Mouse (Mus musculus): ENCODE measurements around the gene Acss2. TPM values are rescaled to one million over a fixed set of nuclear protein-coding genes. Genes with fewer than 3 reads are reported as not detected.
"Not testable (repeated sequence)": the region's sequence is repeated elsewhere in the genome, so short reads cannot be mapped to it uniquely, and the experiment has no call there.

Gene Acss2
- total and polyA plus RNA-seq, 2 experiments from 2014 or later, result 20.1 to 40.5 TPM

DNA sequence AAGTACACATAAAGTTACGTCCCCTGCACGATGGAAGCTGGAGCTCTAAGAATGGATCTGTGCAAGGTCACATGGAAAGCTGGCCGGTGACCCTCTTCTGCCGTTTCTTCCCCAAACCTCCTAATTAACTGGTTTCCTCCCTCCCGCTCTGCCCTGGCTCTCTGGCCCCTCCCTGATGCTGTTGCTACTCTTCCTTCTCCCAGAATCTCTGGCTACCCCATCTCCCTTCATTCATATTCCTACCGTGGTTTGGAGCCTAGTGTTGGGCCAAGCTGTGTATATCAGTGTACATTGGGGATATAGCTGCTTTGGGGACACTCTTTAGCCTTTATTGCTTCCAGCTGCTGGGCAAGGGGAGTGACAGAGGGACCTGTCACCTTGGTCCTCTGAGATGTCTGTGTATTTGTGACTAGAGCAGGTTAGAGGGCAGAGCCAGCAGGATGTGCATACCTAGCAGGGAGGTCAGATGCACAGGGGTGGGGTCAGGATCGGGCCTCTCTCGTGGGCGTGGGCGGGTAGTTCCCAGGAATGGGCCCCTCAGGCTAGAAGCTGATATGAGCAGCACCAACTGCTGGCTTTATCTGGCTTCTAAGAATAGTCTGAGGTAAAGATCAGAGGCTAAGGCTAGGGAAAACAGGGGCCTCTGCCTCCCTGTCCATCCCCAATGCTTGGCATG is 87.0 kb downstream of the Acss2 start:
- WGBS, result 21% methylated on average over 10 of the region's 10 CpGs
- H3K4me2 ChIP-seq (ENCODE audit: low read depth, low read length), result no peak overlapping the region
- H3K36me3 ChIP-seq (replicated peaks; ENCODE audit: control insufficient read depth, insufficient read depth, low read length), result no peaks in the 10 kb centered on the region
- no peak for TF ChIP-seq EP300 (IDR thresholded peaks at IDR 0.05; ENCODE audit: low read depth)
- TF ChIP-seq CTCF (IDR thresholded peaks at IDR 0.05; ENCODE audit: low read depth), result no peak
- H3K4me1 ChIP-seq (ENCODE audit: control insufficient read depth, insufficient read depth), result peaks cover 4% of the 10 kb centered on the region; the same call in 1 of the 2 replicates
- H3K4me3 ChIP-seq (ENCODE audit: low read depth, low read length), result no peak overlapping the region
- ATAC-seq (ENCODE audit: insufficient read depth, low read depth), result no peak
- H3K9ac ChIP-seq (replicated peaks; ENCODE audit: low read depth, low read length), result no peak overlapping the region
- H3K9me3 ChIP-seq (replicated peaks; ENCODE audit: control insufficient read depth, low read length), result no peaks in the 10 kb centered on the region
- H3K27me3 ChIP-seq (ENCODE audit: control insufficient read depth, insufficient read depth, low read length), result no peaks in the 10 kb centered on the region
- peak overlapping the region; percentile 89 for H3K27ac ChIP-seq (ENCODE audit: low read depth)
- DNase-seq (ENCODE audit: low spot score), result no peak

DNA sequence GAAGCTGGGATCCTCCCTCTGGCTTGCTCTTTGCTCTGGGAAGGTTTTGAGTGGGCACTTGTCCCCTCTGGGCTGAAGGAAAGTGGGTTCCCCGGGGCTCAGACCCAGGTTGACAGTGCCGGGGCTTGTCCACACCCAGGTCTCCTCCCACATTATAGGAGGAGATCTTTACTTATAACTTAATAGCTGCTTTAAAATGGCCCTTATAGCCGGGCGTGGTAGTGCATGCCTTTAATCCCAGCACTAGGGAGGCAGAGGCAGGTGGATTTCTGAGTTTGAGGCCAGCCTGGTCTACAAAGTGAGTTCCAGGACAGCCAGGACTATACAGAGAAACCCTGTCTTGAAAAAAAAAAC is 87.5 kb downstream of the Acss2 start:
- H3K36me3 ChIP-seq (replicated peaks; ENCODE audit: control insufficient read depth, insufficient read depth, low read length); H3K4me2 ChIP-seq (ENCODE audit: low read depth, low read length); DNase-seq (ENCODE audit: low spot score); H3K4me1 ChIP-seq (ENCODE audit: control insufficient read depth, insufficient read depth); H3K9ac ChIP-seq (replicated peaks; ENCODE audit: low read depth, low read length); H3K27me3 ChIP-seq (ENCODE audit: control insufficient read depth, insufficient read depth, low read length); H3K4me3 ChIP-seq (ENCODE audit: low read depth, low read length); ATAC-seq (ENCODE audit: insufficient read depth, low read depth); H3K9me3 ChIP-seq (replicated peaks; ENCODE audit: control insufficient read depth, low read length): not testable (repeated sequence)
- 37% methylated on average over 4 of the region's 4 CpGs for WGBS
- H3K27ac ChIP-seq (ENCODE audit: low read depth), result peak overlapping the region; percentile 89

DNA sequence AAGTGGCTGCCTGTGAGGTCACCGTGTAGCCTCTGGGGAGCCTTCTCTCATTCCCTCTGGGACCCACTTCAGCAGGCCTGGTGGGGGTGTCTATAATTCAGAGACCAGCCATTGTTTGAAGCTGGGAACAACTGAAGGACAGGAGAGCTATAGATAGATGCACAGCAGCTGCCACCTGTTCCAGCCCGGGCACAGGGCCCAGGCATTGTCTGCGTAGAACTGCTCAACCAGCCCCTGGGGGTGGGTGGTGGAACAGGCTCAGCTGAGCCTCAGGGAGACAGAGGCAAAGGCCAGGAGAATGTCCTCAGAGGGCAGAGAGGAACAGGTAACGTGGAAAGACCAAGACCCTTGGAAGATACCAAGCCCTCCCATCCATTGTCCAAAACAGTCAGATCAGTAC is 88.6 kb downstream of the Acss2 start:
- Histone ChIP-seq H3K9me3 (replicated peaks; ENCODE audit: control insufficient read depth, low read length) (no peaks in the 10 kb centered on the region), H3K36me3 (replicated peaks; ENCODE audit: control insufficient read depth, insufficient read depth, low read length) (no peaks in the 10 kb centered on the region), H3K27ac (ENCODE audit: low read depth) (peak overlapping the region; percentile 89), H3K9ac (replicated peaks; ENCODE audit: low read depth, low read length) (no peak overlapping the region), H3K27me3 (ENCODE audit: control insufficient read depth, insufficient read depth, low read length) (no peaks in the 10 kb centered on the region), H3K4me2 (ENCODE audit: low read depth, low read length) (peak overlapping the region; percentile 22; the same call in 1 of the 2 replicates), H3K4me3 (ENCODE audit: low read depth, low read length) (no peak overlapping the region), H3K4me1 (ENCODE audit: control insufficient read depth, insufficient read depth) (peaks cover 9% of the 10 kb centered on the region; the same call in 1 of the 2 replicates)
- DNase-seq (ENCODE audit: low spot score) (peak; percentile 74), ATAC-seq (ENCODE audit: insufficient read depth, low read depth) (peak; percentile 85)
- 37% methylated on average over 4 of the region's 4 CpGs for WGBS
- no peak for TF ChIP-seq EP300 (IDR thresholded peaks at IDR 0.05; ENCODE audit: low read depth)
- peak; percentile 49 for TF ChIP-seq CTCF (IDR thresholded peaks at IDR 0.05; ENCODE audit: low read depth)

GRCm38 (mm10) chr2:155610978-155611377 is 93.2 kb downstream of the Acss2 start, which contains the start of gene Myh7b:
TSS of gene Myh7b (plus strand) at chr2:155611212.
- H3K9ac ChIP-seq (replicated peaks; ENCODE audit: low read depth, low read length), result peak within 1 kb of the TSS; percentile 32
- no peaks in the 10 kb centered on the region for H3K9me3 ChIP-seq (replicated peaks; ENCODE audit: control insufficient read depth, low read length)
- DNase-seq (ENCODE audit: low spot score) (peak; percentile 84), ATAC-seq (ENCODE audit: insufficient read depth, low read depth) (peak; percentile 66)
- H3K4me2 ChIP-seq (ENCODE audit: low read depth, low read length), result peak within 1 kb of the TSS; percentile 66
- peak within 1 kb of the TSS; percentile 36 for H3K4me3 ChIP-seq (ENCODE audit: low read depth, low read length)
- peak within 1 kb of the TSS; percentile 88 for H3K27ac ChIP-seq (ENCODE audit: low read depth)
- peaks cover 12% of the 10 kb centered on the region for H3K36me3 ChIP-seq (replicated peaks; ENCODE audit: control insufficient read depth, insufficient read depth, low read length)
- H3K27me3 ChIP-seq (ENCODE audit: control insufficient read depth, insufficient read depth, low read length), result no peaks in the 10 kb centered on the region
- TF ChIP-seq EP300 (IDR thresholded peaks at IDR 0.05; ENCODE audit: low read depth), result peak; percentile 82; the same call in 1 of the 2 replicates
- no peak for TF ChIP-seq CTCF (IDR thresholded peaks at IDR 0.05; ENCODE audit: low read depth)
- WGBS, result 14% methylated on average over 4 of the region's 4 CpGs
- peaks cover 18% of the 10 kb centered on the region for H3K4me1 ChIP-seq (ENCODE audit: control insufficient read depth, insufficient read depth)

GRCm38 (mm10) chr2:155611834-155612550 is 94.2 kb downstream of the Acss2 start:
- H3K27ac ChIP-seq (ENCODE audit: low read depth), result peak overlapping the region; percentile 88
- H3K4me2 ChIP-seq (ENCODE audit: low read depth, low read length), result peak overlapping the region; percentile 66
- DNase-seq (ENCODE audit: low spot score) (no peak), ATAC-seq (ENCODE audit: insufficient read depth, low read depth) (peak; percentile 3; the same call in 1 of the 2 replicates)
- no peak for TF ChIP-seq EP300 (IDR thresholded peaks at IDR 0.05; ENCODE audit: low read depth)
- TF ChIP-seq CTCF (IDR thresholded peaks at IDR 0.05; ENCODE audit: low read depth), result no peak
- peak overlapping the region; percentile 32 for H3K9ac ChIP-seq (replicated peaks; ENCODE audit: low read depth, low read length)
- no peaks in the 10 kb centered on the region for H3K27me3 ChIP-seq (ENCODE audit: control insufficient read depth, insufficient read depth, low read length)
- peak overlapping the region; percentile 36 for H3K4me3 ChIP-seq (ENCODE audit: low read depth, low read length)
- 40% methylated on average over 9 of the region's 9 CpGs for WGBS
- H3K36me3 ChIP-seq (replicated peaks; ENCODE audit: control insufficient read depth, insufficient read depth, low read length), result peaks cover 12% of the 10 kb centered on the region
- no peaks in the 10 kb centered on the region for H3K9me3 ChIP-seq (replicated peaks; ENCODE audit: control insufficient read depth, low read length)
- peaks cover 18% of the 10 kb centered on the region for H3K4me1 ChIP-seq (ENCODE audit: control insufficient read depth, insufficient read depth)

Measured in heart, postnatal 0 days (tissue).